Mouse (Mus musculus) testis, postnatal 10 days (tissue): ENCODE results near the gene St6galnac3.

Source experiments
- DNase-seq: peaks from one replicate; pipeline ENCODE4 v3.0.0; 2021; ENCODE audit warnings: low spot score

St6galnac3 gene

GRCm38 (mm10) chr3:153460173-153460572, 264.8 kb downstream of the St6galnac3 start:
- DNase-seq = no peak

- no peak for DNase-seq
Observed at GRCm38 (mm10) chr3:153458593-153458992, 266.4 kb downstream of the St6galnac3 start.

- no peak for DNase-seq
Observed at GRCm38 (mm10) chr3:153457701-153458100, 267.3 kb downstream of the St6galnac3 start.

GRCm38 (mm10) chr3:153457203-153457602, 267.8 kb downstream of the St6galnac3 start:
- DNase-seq = no peak

- DNase-seq = no peak
Observed at GRCm38 (mm10) chr3:153456227-153456626, 268.7 kb downstream of the St6galnac3 start.

- no peak for DNase-seq
Observed at GRCm38 (mm10) chr3:153453127-153454049, 271.6 kb downstream of the St6galnac3 start.

GRCm38 (mm10) chr3:153452299-153452996, 272.5 kb downstream of the St6galnac3 start:
- DNase-seq = no peak

- no peak for DNase-seq
Observed at GRCm38 (mm10) chr3:153441329-153441728, 283.6 kb downstream of the St6galnac3 start.

GRCm38 (mm10) chr3:153436076-153437021, 288.6 kb downstream of the St6galnac3 start:
- no peak for DNase-seq

- DNase-seq = no peak
Observed at GRCm38 (mm10) chr3:153433010-153433409, 292.0 kb downstream of the St6galnac3 start.

GRCm38 (mm10) chr3:153432053-153432816, 292.7 kb downstream of the St6galnac3 start:
- no peak for DNase-seq

- no peak for DNase-seq
Observed at GRCm38 (mm10) chr3:153429840-153430239, 295.1 kb downstream of the St6galnac3 start.

GRCm38 (mm10) chr3:153421918-153422290, 303.1 kb downstream of the St6galnac3 start:
- DNase-seq = no peak

- DNase-seq = no peak
Observed at GRCm38 (mm10) chr3:153421060-153421917, 303.7 kb downstream of the St6galnac3 start.

GRCm38 (mm10) chr3:153419331-153419730, 305.6 kb downstream of the St6galnac3 start:
- no peak for DNase-seq

- DNase-seq = no peak
Observed at GRCm38 (mm10) chr3:153417001-153417400, 308.0 kb downstream of the St6galnac3 start.

GRCm38 (mm10) chr3:153416383-153416782, 308.6 kb downstream of the St6galnac3 start:
- no peak for DNase-seq

- DNase-seq = no peak
Observed at GRCm38 (mm10) chr3:153414132-153414531, 310.8 kb downstream of the St6galnac3 start.

GRCm38 (mm10) chr3:153409286-153409685, 315.7 kb downstream of the St6galnac3 start:
- no peak for DNase-seq

- no peak for DNase-seq
Observed at GRCm38 (mm10) chr3:153408361-153408760, 316.6 kb downstream of the St6galnac3 start.
